Mouse (Mus musculus) forelimb bud, embryonic 11.5 days (tissue): ENCODE measurements at regions not wholly inside any gene's neighbourhood (a gene's known extent, or its start where the extent isn't known, plus 50 kb on each side); places are given as distances from the start of the nearest gene placed in this dataset.

ENCODE experiments used
- DNase-seq: peaks from one replicate; pipeline ENCODE4 v3.0.0-alpha.2; 2012; ENCODE audit warnings: low read depth, low spot score

DNA sequence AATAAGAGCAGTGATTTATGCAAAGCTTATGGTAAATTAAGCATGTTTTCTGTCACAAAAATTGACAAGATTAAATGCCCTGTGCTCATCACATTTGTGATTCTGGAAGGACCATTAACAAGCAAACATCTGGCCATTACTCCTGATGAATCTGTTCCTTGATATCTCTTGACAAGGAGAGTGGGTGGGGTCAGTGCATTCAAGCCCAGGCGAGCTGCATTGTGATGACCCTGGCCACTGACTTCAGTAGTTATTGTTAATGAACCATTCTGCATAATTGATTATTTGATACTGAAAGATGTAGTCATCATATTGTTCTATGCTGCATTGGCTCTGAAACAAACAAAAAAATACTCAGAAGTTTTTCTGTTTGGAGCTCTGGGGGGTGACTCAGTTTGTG, 115.4 kb upstream of the Prmt6 start:
- DNase-seq: no peak

GRCm38 (mm10) chr3:110361900-110362299, 111.1 kb upstream of the Prmt6 start:
- DNase-seq: peak; percentile 12

DNA sequence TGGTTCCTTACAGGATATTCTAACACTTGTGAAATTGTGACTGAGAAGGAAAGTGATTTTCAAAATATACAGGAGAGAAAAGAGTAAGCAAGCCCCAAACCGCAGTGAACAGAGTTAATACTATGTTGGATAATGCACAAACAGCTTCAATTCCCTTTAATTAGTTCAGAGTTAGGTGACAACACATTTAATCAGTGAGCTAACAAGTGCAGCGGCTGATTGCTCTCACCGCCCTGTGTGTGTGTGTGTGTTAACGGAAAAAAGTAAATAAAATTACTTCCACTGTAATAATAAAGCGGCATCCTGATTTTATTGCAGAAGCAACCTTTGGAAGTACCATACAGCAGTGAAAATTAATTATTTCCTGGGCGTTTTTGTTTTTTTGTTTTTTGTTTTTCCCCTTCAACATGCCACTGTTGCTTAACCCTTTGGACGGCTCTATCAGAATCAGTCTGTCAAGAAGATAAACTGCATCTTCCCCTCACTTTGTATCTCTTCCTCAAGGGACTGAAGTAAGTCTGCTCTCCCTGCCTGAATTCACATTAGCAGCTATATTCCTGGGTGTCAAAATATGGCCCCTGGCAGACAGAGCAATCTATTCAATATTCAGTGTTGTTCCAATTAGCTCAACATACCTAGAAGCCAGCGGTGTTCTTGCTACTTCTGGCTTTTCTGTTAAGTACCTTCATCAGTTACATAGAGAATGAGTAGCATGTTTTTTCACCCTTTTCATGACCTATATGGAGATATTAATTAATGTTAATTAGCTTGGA, 106.2 kb upstream of the Prmt6 start:
- no peak for DNase-seq

DNA sequence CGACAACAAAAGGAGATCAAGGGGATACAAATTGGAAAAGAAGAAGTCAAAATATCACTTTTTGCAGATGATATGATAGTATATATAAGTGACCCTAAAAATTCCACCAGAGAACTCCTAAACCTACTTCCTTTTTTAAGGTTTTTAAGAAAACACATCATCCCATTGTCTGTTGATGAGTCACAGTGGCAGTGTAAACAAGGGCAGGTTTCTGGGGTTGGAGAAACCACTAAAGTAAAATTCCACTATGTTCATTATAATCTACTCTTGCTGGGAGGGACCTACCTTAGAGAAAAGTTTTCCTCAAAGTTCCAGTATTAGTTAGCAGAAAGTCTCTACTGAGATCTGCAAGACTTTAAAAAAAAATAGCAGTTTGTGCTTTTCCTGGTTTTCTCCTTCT, 102.9 kb upstream of the Prmt6 start:
- DNase-seq: no peak

GRCm38 (mm10) chr3:110350075-110350474, 99.3 kb upstream of the Prmt6 start:
- DNase-seq: no peak

- no peak for DNase-seq
These were observed 98.6 kb upstream of the Prmt6 start for GRCm38 (mm10) chr3:110349446-110349845.

GRCm38 (mm10) chr3:110344846-110345245, 94.0 kb upstream of the Prmt6 start:
- DNase-seq: peak; percentile 13

- no peak for DNase-seq
These were observed 89.3 kb upstream of the Prmt6 start for GRCm38 (mm10) chr3:110340067-110340466.

DNA sequence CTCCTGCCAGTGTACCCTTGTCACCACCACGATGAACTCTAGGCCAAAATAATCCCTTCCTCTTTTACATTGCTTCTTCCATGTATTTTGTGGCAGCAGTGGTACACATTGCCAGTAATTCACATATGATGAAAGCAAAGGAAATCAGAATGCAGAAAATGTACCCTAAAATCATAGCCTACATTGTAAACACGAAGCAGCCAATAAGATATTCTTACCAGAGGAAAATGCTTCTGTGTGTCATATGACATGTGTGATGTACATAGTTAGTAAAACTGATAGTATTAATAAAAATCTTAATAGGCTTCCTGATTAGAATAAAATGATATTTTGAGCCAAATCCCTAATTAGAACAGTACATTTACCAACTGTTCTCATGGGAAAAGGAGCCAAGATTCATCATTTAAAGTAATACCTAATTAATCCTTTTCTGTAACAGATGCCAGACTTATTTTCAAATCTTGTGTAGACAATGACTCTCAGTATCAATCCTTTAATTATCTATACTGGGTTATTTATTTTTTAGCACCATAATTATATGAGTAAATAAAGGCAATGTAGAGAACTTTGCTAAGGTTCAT, 88.3 kb upstream of the Prmt6 start:
- DNase-seq: no peak

GRCm38 (mm10) chr3:110329175-110329574, 78.4 kb upstream of the Prmt6 start:
- no peak for DNase-seq

- no peak for DNase-seq
These were observed 59.5 kb upstream of the Prmt6 start for GRCm38 (mm10) chr3:110310270-110310669.

GRCm38 (mm10) chr3:110303166-110303565, 52.4 kb upstream of the Prmt6 start:
- no peak for DNase-seq
